Mouse (Mus musculus): ENCODE data around the gene Srl. TPM values are rescaled to one million over a fixed set of nuclear protein-coding genes. Genes with fewer than 3 reads are reported as not detected.

Srl gene
- polyA plus RNA-seq, 1 experiment from 2014 or later, result 28.6 TPM

- H3K9ac ChIP-seq (ENCODE audit: low read length), result no peak overlapping the region
- H3K36me3 ChIP-seq (ENCODE audit: control insufficient read depth, insufficient read depth, low read length), result no peaks in the 10 kb centered on the region
- 37% methylated on average over 3 of the region's 3 CpGs for WGBS
- ATAC-seq (ENCODE audit: insufficient read depth, low FRiP score), result peak; percentile 87
- peak overlapping the region; percentile 78 for H3K27ac ChIP-seq (ENCODE audit: low read length)
- no peak overlapping the region for H3K4me2 ChIP-seq (ENCODE audit: low read depth, low read length)
- H3K4me3 ChIP-seq (replicated peaks; ENCODE audit: low read length), result no peak overlapping the region
- peaks cover 13% of the 10 kb centered on the region for H3K4me1 ChIP-seq (ENCODE audit: control insufficient read depth, insufficient read depth, low read length)
- no peaks in the 10 kb centered on the region for H3K27me3 ChIP-seq (ENCODE audit: control insufficient read depth, insufficient read depth, low read length)
- H3K9me3 ChIP-seq (replicated peaks; ENCODE audit: control insufficient read depth, low read length), result no peaks in the 10 kb centered on the region
Measured at GRCm38 (mm10) chr16:4512661-4513438, 28.8 kb downstream of the Srl start.

GRCm38 (mm10) chr16:4511371-4511770 is 30.2 kb downstream of the Srl start:
- WGBS, result 74% methylated on average over 2 of the region's 2 CpGs
- ATAC-seq (ENCODE audit: insufficient read depth, low FRiP score), result no peak
- Histone ChIP-seq H3K4me1 (ENCODE audit: control insufficient read depth, insufficient read depth, low read length) (peaks cover 13% of the 10 kb centered on the region), H3K27me3 (ENCODE audit: control insufficient read depth, insufficient read depth, low read length) (no peaks in the 10 kb centered on the region), H3K9me3 (replicated peaks; ENCODE audit: control insufficient read depth, low read length) (no peaks in the 10 kb centered on the region), H3K4me3 (replicated peaks; ENCODE audit: low read length) (no peak overlapping the region), H3K9ac (ENCODE audit: low read length) (no peak overlapping the region), H3K27ac (ENCODE audit: low read length) (no peak overlapping the region), H3K4me2 (ENCODE audit: low read depth, low read length) (no peak overlapping the region), H3K36me3 (ENCODE audit: control insufficient read depth, insufficient read depth, low read length) (no peaks in the 10 kb centered on the region)

- Histone ChIP-seq H3K9ac (ENCODE audit: low read length) (no peak overlapping the region), H3K27me3 (ENCODE audit: control insufficient read depth, insufficient read depth, low read length) (no peaks in the 10 kb centered on the region), H3K4me2 (ENCODE audit: low read depth, low read length) (no peak overlapping the region), H3K27ac (ENCODE audit: low read length) (no peak overlapping the region), H3K36me3 (ENCODE audit: control insufficient read depth, insufficient read depth, low read length) (no peaks in the 10 kb centered on the region), H3K9me3 (replicated peaks; ENCODE audit: control insufficient read depth, low read length) (no peaks in the 10 kb centered on the region), H3K4me1 (ENCODE audit: control insufficient read depth, insufficient read depth, low read length) (no peaks in the 10 kb centered on the region), H3K4me3 (replicated peaks; ENCODE audit: low read length) (no peak overlapping the region)
- 76% methylated on average over 3 of the region's 3 CpGs for WGBS
- no peak for ATAC-seq (ENCODE audit: insufficient read depth, low FRiP score)
Measured at GRCm38 (mm10) chr16:4506181-4506580, 35.4 kb downstream of the Srl start.

- no peaks in the 10 kb centered on the region for H3K9me3 ChIP-seq (replicated peaks; ENCODE audit: control insufficient read depth, low read length)
- 93% methylated on average over 1 of the region's 1 CpGs for WGBS
- no peaks in the 10 kb centered on the region for H3K36me3 ChIP-seq (ENCODE audit: control insufficient read depth, insufficient read depth, low read length)
- H3K9ac ChIP-seq (ENCODE audit: low read length), result no peak overlapping the region
- H3K27ac ChIP-seq (ENCODE audit: low read length), result no peak overlapping the region
- no peaks in the 10 kb centered on the region for H3K27me3 ChIP-seq (ENCODE audit: control insufficient read depth, insufficient read depth, low read length)
- H3K4me1 ChIP-seq (ENCODE audit: control insufficient read depth, insufficient read depth, low read length), result no peaks in the 10 kb centered on the region
- no peak overlapping the region for H3K4me2 ChIP-seq (ENCODE audit: low read depth, low read length)
- no peak overlapping the region for H3K4me3 ChIP-seq (replicated peaks; ENCODE audit: low read length)
- no peak for ATAC-seq (ENCODE audit: insufficient read depth, low FRiP score)
Measured at GRCm38 (mm10) chr16:4503495-4503894, 38.1 kb downstream of the Srl start.

GRCm38 (mm10) chr16:4502568-4502967 is 39.0 kb downstream of the Srl start:
- no peak for ATAC-seq (ENCODE audit: insufficient read depth, low FRiP score)
- Histone ChIP-seq H3K4me1 (ENCODE audit: control insufficient read depth, insufficient read depth, low read length) (no peaks in the 10 kb centered on the region), H3K9me3 (replicated peaks; ENCODE audit: control insufficient read depth, low read length) (no peaks in the 10 kb centered on the region), H3K4me3 (replicated peaks; ENCODE audit: low read length) (no peak overlapping the region), H3K4me2 (ENCODE audit: low read depth, low read length) (no peak overlapping the region), H3K9ac (ENCODE audit: low read length) (no peak overlapping the region), H3K27ac (ENCODE audit: low read length) (no peak overlapping the region), H3K36me3 (ENCODE audit: control insufficient read depth, insufficient read depth, low read length) (no peaks in the 10 kb centered on the region), H3K27me3 (ENCODE audit: control insufficient read depth, insufficient read depth, low read length) (no peaks in the 10 kb centered on the region)

GRCm38 (mm10) chr16:4501703-4502102 is 39.9 kb downstream of the Srl start:
- WGBS, result 80% methylated on average over 3 of the region's 3 CpGs
- no peaks in the 10 kb centered on the region for H3K36me3 ChIP-seq (ENCODE audit: control insufficient read depth, insufficient read depth, low read length)
- H3K27me3 ChIP-seq (ENCODE audit: control insufficient read depth, insufficient read depth, low read length), result no peaks in the 10 kb centered on the region
- no peak overlapping the region for H3K9ac ChIP-seq (ENCODE audit: low read length)
- H3K27ac ChIP-seq (ENCODE audit: low read length), result no peak overlapping the region
- no peaks in the 10 kb centered on the region for H3K9me3 ChIP-seq (replicated peaks; ENCODE audit: control insufficient read depth, low read length)
- H3K4me2 ChIP-seq (ENCODE audit: low read depth, low read length), result no peak overlapping the region
- no peaks in the 10 kb centered on the region for H3K4me1 ChIP-seq (ENCODE audit: control insufficient read depth, insufficient read depth, low read length)
- no peak overlapping the region for H3K4me3 ChIP-seq (replicated peaks; ENCODE audit: low read length)
- no peak for ATAC-seq (ENCODE audit: insufficient read depth, low FRiP score)

GRCm38 (mm10) chr16:4500598-4501385 is 40.8 kb downstream of the Srl start:
- Histone ChIP-seq H3K4me3 (replicated peaks; ENCODE audit: low read length) (no peak overlapping the region), H3K9me3 (replicated peaks; ENCODE audit: control insufficient read depth, low read length) (no peaks in the 10 kb centered on the region), H3K9ac (ENCODE audit: low read length) (no peak overlapping the region), H3K36me3 (ENCODE audit: control insufficient read depth, insufficient read depth, low read length) (no peaks in the 10 kb centered on the region), H3K4me1 (ENCODE audit: control insufficient read depth, insufficient read depth, low read length) (no peaks in the 10 kb centered on the region), H3K27ac (ENCODE audit: low read length) (no peak overlapping the region), H3K4me2 (ENCODE audit: low read depth, low read length) (no peak overlapping the region), H3K27me3 (ENCODE audit: control insufficient read depth, insufficient read depth, low read length) (no peaks in the 10 kb centered on the region)
- WGBS, result 73% methylated on average over 8 of the region's 8 CpGs
- ATAC-seq (ENCODE audit: insufficient read depth, low FRiP score), result no peak

GRCm38 (mm10) chr16:4497762-4498607 is 43.6 kb downstream of the Srl start:
- H3K9ac ChIP-seq (ENCODE audit: low read length), result no peak overlapping the region
- H3K4me2 ChIP-seq (ENCODE audit: low read depth, low read length), result no peak overlapping the region
- 57% methylated on average over 8 of the region's 8 CpGs for WGBS
- H3K36me3 ChIP-seq (ENCODE audit: control insufficient read depth, insufficient read depth, low read length), result no peaks in the 10 kb centered on the region
- no peaks in the 10 kb centered on the region for H3K9me3 ChIP-seq (replicated peaks; ENCODE audit: control insufficient read depth, low read length)
- ATAC-seq (ENCODE audit: insufficient read depth, low FRiP score), result no peak
- no peaks in the 10 kb centered on the region for H3K27me3 ChIP-seq (ENCODE audit: control insufficient read depth, insufficient read depth, low read length)
- H3K27ac ChIP-seq (ENCODE audit: low read length), result no peak overlapping the region
- H3K4me3 ChIP-seq (replicated peaks; ENCODE audit: low read length), result no peak overlapping the region
- no peaks in the 10 kb centered on the region for H3K4me1 ChIP-seq (ENCODE audit: control insufficient read depth, insufficient read depth, low read length)

- Histone ChIP-seq H3K9me3 (replicated peaks; ENCODE audit: control insufficient read depth, low read length) (no peaks in the 10 kb centered on the region), H3K4me3 (replicated peaks; ENCODE audit: low read length) (no peak overlapping the region), H3K4me1 (ENCODE audit: control insufficient read depth, insufficient read depth, low read length) (no peaks in the 10 kb centered on the region), H3K4me2 (ENCODE audit: low read depth, low read length) (no peak overlapping the region), H3K27me3 (ENCODE audit: control insufficient read depth, insufficient read depth, low read length) (no peaks in the 10 kb centered on the region), H3K9ac (ENCODE audit: low read length) (no peak overlapping the region), H3K27ac (ENCODE audit: low read length) (no peak overlapping the region), H3K36me3 (ENCODE audit: control insufficient read depth, insufficient read depth, low read length) (no peaks in the 10 kb centered on the region)
- 82% methylated on average over 3 of the region's 3 CpGs for WGBS
- ATAC-seq (ENCODE audit: insufficient read depth, low FRiP score), result no peak
Measured at GRCm38 (mm10) chr16:4496470-4496869, 45.1 kb downstream of the Srl start.
